Mouse (Mus musculus): ENCODE results near the gene Actl7b. TPM values are rescaled to one million over a fixed set of nuclear protein-coding genes. Genes with fewer than 3 reads are reported as not detected.

The Actl7b gene
- not detected in 2 replicates for polyA plus RNA-seq (2015; fragmentation: Nextera tagmentation; extraction: Ambion mirVana)

DNA sequence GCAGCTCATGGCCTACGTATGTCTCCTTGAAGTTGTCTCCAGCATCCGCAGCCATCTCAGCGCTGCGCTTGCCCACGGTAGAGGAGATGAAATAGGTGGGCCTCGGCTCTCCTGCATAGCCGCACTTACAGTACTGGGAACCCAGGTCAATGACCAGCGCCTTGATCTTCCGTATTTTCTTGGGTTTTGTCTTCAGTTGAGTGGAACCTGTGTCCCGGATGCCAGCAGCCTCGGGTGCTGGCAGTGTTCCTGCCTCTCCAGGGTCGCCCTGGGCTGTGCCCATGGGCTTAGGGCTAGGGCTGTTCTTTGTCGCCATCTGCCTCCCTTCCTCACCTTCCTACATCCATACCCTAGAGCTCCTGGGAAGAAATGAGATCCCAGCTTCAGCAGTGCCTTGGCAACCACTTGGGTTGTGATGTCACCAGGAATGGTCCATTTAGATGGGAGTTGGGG lies at the start of gene Actl7b:
TSS of gene Actl7b (minus strand) at position 403 of the 453 bp plus-strand sequence.
- 91% methylated on average over 13 of the region's 13 CpGs for WGBS

DNA sequence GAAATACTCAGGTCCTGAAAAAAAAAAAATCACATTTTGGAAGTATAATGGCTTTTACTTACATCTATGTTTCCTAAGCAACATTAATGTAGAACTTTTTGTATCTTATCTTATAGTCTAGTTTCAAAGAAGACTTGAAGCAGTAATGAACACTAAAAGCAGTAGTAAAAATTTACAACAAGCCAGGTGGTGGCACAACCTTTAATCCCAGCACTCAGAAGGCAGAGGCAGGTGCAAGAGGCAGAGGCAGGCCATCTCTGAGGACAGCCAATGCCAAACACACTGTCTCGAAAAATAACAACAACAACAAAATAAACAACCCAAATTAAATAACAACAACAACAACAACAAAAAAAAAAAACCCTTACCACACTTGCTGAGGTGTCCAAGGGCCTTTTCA lies 29.8 kb upstream of the Actl7b start:
- Histone ChIP-seq H3K4me2 (replicated peaks) (no peak overlapping the region), H3K4me1 (no peaks in the 10 kb centered on the region), H3K9ac (no peak overlapping the region), H3K4me3 (no peak overlapping the region), H3K36me3 (peaks cover 93% of the 10 kb centered on the region), H3K9me3 (no peaks in the 10 kb centered on the region), H3K27ac (no peak overlapping the region), H3K27me3 (no peaks in the 10 kb centered on the region)
- no peak for ATAC-seq (ENCODE audit: low FRiP score, low read depth)
- WGBS = 73% methylated on average over 1 of the region's 1 CpGs

More for the DNA sequence above, at the start of gene Actl7b:
- H3K27ac ChIP-seq = no peak within 1 kb of the TSS
- H3K4me3 ChIP-seq = no peak within 1 kb of the TSS
- ATAC-seq (ENCODE audit: low FRiP score, low read depth) = no peak
- no peaks in the 10 kb centered on the region for H3K9me3 ChIP-seq
- H3K9ac ChIP-seq = no peak within 1 kb of the TSS
- peaks cover 24% of the 10 kb centered on the region for H3K36me3 ChIP-seq
- no peaks in the 10 kb centered on the region for H3K27me3 ChIP-seq
- no peaks in the 10 kb centered on the region for H3K4me1 ChIP-seq
- no peak within 1 kb of the TSS for H3K4me2 ChIP-seq (replicated peaks)

DNA sequence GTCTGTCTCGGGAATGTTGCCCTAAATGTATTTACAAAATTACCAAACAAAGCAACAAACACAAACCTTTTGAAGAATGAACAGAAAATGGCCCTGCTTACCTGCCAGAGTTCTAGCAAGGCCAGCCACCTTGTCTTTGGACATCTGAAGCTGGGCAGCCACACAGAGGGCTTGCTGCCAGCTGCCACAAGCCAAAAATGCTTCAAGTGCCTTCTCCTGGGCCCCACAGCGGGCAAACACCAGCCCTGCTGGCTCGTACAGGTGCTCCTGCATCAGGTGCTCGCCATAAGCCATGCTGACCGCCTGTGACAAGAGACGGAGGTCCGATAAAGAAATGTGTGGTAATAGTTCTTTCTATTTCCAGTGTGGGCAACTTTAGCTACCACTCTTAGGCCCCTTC lies 27.7 kb upstream of the Actl7b start:
- Histone ChIP-seq H3K4me1 (no peaks in the 10 kb centered on the region), H3K27me3 (no peaks in the 10 kb centered on the region), H3K27ac (no peak overlapping the region), H3K9ac (no peak overlapping the region), H3K36me3 (peaks cover 96% of the 10 kb centered on the region), H3K4me3 (no peak overlapping the region), H3K9me3 (no peaks in the 10 kb centered on the region), H3K4me2 (replicated peaks) (no peak overlapping the region)
- no peak for ATAC-seq (ENCODE audit: low FRiP score, low read depth)
- 89% methylated on average over 7 of the region's 7 CpGs for WGBS

DNA sequence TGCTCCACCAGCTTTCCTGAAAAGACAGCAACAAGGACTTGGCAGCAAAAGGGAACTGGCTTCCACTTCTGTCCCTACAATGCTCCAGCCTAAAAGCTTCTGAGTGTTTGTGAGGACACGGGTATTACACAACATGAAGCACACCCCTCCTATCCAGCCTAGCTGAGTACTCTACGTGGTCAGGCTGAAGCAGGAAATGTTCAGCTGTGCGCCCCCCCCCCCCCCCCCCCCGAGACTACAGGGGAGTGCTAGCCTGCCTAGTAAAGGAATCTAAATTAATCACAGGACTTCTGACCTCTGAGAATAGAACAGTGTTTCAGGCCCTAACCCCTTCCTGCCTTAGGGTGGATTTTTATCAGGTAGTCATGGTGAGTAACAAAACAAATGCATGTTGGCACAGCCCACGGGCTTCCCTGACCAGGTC lies 26.6 kb upstream of the Actl7b start:
- H3K27ac ChIP-seq = no peak overlapping the region
- no peaks in the 10 kb centered on the region for H3K9me3 ChIP-seq
- ATAC-seq (ENCODE audit: low FRiP score, low read depth) = no peak
- peaks cover 96% of the 10 kb centered on the region for H3K36me3 ChIP-seq
- 64% methylated on average over 5 of the region's 5 CpGs for WGBS
- H3K4me1 ChIP-seq = no peaks in the 10 kb centered on the region
- H3K4me3 ChIP-seq = no peak overlapping the region
- no peak overlapping the region for H3K4me2 ChIP-seq (replicated peaks)
- H3K9ac ChIP-seq = no peak overlapping the region
- H3K27me3 ChIP-seq = no peaks in the 10 kb centered on the region

- Histone ChIP-seq H3K4me3 (no peak overlapping the region), H3K9ac (no peak overlapping the region), H3K9me3 (no peaks in the 10 kb centered on the region), H3K27me3 (no peaks in the 10 kb centered on the region), H3K27ac (no peak overlapping the region), H3K36me3 (peaks cover 98% of the 10 kb centered on the region), H3K4me1 (no peaks in the 10 kb centered on the region), H3K4me2 (replicated peaks) (no peak overlapping the region)
- 93% methylated on average over 1 of the region's 1 CpGs for WGBS
- ATAC-seq (ENCODE audit: low FRiP score, low read depth) = no peak
Measured at GRCm38 (mm10) chr4:56757693-56758092, 16.4 kb upstream of the Actl7b start.

- Histone ChIP-seq H3K27ac (no peak overlapping the region), H3K4me3 (no peak overlapping the region), H3K36me3 (peaks cover 93% of the 10 kb centered on the region), H3K9ac (no peak overlapping the region), H3K9me3 (no peaks in the 10 kb centered on the region), H3K27me3 (no peaks in the 10 kb centered on the region), H3K4me2 (replicated peaks) (no peak overlapping the region), H3K4me1 (no peaks in the 10 kb centered on the region)
- no peak for ATAC-seq (ENCODE audit: low FRiP score, low read depth)
- 93% methylated on average over 10 of the region's 10 CpGs for WGBS
Measured at GRCm38 (mm10) chr4:56756966-56757600, 15.8 kb upstream of the Actl7b start.

DNA sequence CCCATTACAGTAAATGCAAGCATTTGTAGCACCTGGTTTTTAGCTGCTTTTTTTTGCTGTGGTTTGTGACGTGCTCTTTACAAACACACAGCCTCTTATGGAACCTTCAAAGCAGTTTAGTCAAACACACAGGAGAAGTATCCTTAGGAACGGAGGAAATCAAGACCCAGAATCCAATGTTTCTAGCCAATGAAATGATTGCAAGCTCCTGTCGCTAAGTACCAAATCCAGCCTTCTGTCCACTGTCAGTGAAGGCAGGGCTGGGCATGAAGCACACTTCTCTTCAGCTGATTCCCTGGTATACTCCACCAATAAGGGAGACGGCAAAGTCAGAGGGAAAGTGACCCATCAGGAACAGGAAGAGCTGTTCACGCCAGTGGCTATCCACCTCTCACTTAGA lies 14.8 kb upstream of the Actl7b start:
- H3K4me3 ChIP-seq = no peak overlapping the region
- H3K9me3 ChIP-seq = no peaks in the 10 kb centered on the region
- no peak overlapping the region for H3K9ac ChIP-seq
- no peak overlapping the region for H3K27ac ChIP-seq
- H3K4me2 ChIP-seq (replicated peaks) = no peak overlapping the region
- no peak for ATAC-seq (ENCODE audit: low FRiP score, low read depth)
- H3K36me3 ChIP-seq = peaks cover 93% of the 10 kb centered on the region
- H3K4me1 ChIP-seq = no peaks in the 10 kb centered on the region
- 86% methylated on average over 5 of the region's 5 CpGs for WGBS
- H3K27me3 ChIP-seq = no peaks in the 10 kb centered on the region

DNA sequence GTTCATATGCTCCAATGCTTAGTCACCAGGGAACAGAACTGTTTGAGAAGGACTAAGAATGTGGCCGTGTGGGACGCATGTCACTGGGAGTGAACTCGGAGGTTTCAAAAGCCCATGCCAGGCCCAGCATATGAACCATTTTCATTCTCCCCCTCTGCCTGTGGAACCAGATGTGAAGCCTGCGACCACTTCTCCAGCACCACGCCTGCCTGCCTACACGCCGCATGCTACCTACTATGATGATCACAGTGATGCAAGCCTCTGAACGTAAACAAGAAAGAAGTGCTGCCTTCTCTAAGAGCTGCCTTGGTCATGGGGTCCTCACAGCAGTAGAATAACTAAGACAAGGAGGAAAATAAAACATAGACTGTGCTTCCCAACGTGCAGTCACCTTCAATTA lies 6.2 kb upstream of the Actl7b start:
- H3K4me1 ChIP-seq = no peaks in the 10 kb centered on the region
- no peak overlapping the region for H3K4me2 ChIP-seq (replicated peaks)
- H3K9me3 ChIP-seq = no peaks in the 10 kb centered on the region
- WGBS = 95% methylated on average over 9 of the region's 9 CpGs
- no peak overlapping the region for H3K4me3 ChIP-seq
- ATAC-seq (ENCODE audit: low FRiP score, low read depth) = no peak
- H3K9ac ChIP-seq = no peak overlapping the region
- peaks cover 81% of the 10 kb centered on the region for H3K36me3 ChIP-seq
- no peaks in the 10 kb centered on the region for H3K27me3 ChIP-seq
- H3K27ac ChIP-seq = no peak overlapping the region

- 88% methylated on average over 2 of the region's 2 CpGs for WGBS
- no peak for ATAC-seq (ENCODE audit: low FRiP score, low read depth)
- H3K4me2 ChIP-seq (replicated peaks) = no peak overlapping the region
- H3K9ac ChIP-seq = no peak overlapping the region
- H3K27me3 ChIP-seq = no peaks in the 10 kb centered on the region
- H3K4me3 ChIP-seq = no peak overlapping the region
- no peaks in the 10 kb centered on the region for H3K9me3 ChIP-seq
- peaks cover 72% of the 10 kb centered on the region for H3K36me3 ChIP-seq
- no peak overlapping the region; the same call in 1 of the 2 replicates for H3K27ac ChIP-seq
- H3K4me1 ChIP-seq = no peaks in the 10 kb centered on the region
Measured at GRCm38 (mm10) chr4:56746345-56746744, 5.1 kb upstream of the Actl7b start.

- H3K36me3 ChIP-seq = peaks cover 47% of the 10 kb centered on the region
- no peak within 1 kb of the TSS for H3K27ac ChIP-seq
- H3K27me3 ChIP-seq = no peaks in the 10 kb centered on the region
- no peaks in the 10 kb centered on the region for H3K4me1 ChIP-seq
- H3K4me3 ChIP-seq = no peak within 1 kb of the TSS
- WGBS = 94% methylated on average over 21 of the region's 21 CpGs
- no peak within 1 kb of the TSS for H3K9ac ChIP-seq
- H3K9me3 ChIP-seq = no peaks in the 10 kb centered on the region
- no peak for ATAC-seq (ENCODE audit: low FRiP score, low read depth)
- H3K4me2 ChIP-seq (replicated peaks) = no peak within 1 kb of the TSS
Measured at GRCm38 (mm10) chr4:56743363-56744195, 2.3 kb upstream of the Actl7b start, which contains the start of gene Actl7a. TSS of gene Actl7a (plus strand) at chr4:56743413.

DNA sequence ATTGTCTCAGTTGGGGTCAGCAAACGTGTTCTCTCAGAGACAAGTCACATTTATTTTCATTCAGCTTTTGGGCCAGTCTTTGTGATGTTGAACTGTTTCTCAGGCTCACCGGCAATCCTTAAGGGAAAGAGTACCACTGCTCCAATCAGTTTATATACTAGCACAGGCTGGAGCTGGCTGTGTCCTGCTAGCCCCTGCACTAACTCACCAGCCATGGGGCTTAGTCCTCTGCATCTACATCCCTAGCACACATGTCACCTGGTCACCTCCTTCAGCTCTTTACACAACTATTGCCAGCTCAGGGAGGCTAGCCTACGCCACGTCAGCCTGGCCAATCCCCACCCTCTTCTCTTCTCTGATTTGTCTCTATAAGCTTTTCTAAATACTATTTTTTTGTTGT lies 1.5 kb upstream of the Actl7b start:
- Histone ChIP-seq H3K27ac (no peak overlapping the region), H3K9me3 (no peaks in the 10 kb centered on the region), H3K27me3 (no peaks in the 10 kb centered on the region), H3K4me2 (replicated peaks) (no peak overlapping the region), H3K4me1 (no peaks in the 10 kb centered on the region), H3K36me3 (peaks cover 40% of the 10 kb centered on the region), H3K9ac (no peak overlapping the region), H3K4me3 (no peak overlapping the region)
- WGBS = 92% methylated on average over 4 of the region's 4 CpGs
- ATAC-seq (ENCODE audit: low FRiP score, low read depth) = no peak

- no peaks in the 10 kb centered on the region for H3K9me3 ChIP-seq
- H3K9ac ChIP-seq = no peak overlapping the region
- no peak overlapping the region for H3K27ac ChIP-seq
- no peaks in the 10 kb centered on the region for H3K27me3 ChIP-seq
- H3K4me2 ChIP-seq (replicated peaks) = no peak overlapping the region
- ATAC-seq (ENCODE audit: low FRiP score, low read depth) = no peak
- WGBS = 94% methylated on average over 20 of the region's 20 CpGs
- H3K36me3 ChIP-seq = peaks cover 19% of the 10 kb centered on the region
- no peaks in the 10 kb centered on the region for H3K4me1 ChIP-seq
- H3K4me3 ChIP-seq = no peak overlapping the region
Measured at GRCm38 (mm10) chr4:56740611-56741010, 632 bp downstream of the Actl7b start.

Data from limb, embryonic 13.5 days (tissue).